Mouse (Mus musculus): ENCODE data around the gene Gm21760.
"Not testable (repeated sequence)": the region's sequence is repeated elsewhere in the genome, so short reads cannot be mapped to it uniquely, and the experiment has no call there.

Gene Gm21760

GRCm38 (mm10) chrY:80133479-80133878, at the start of gene Gm21760:
TSS of gene Gm21760 (plus strand) at chrY:80133779.
- DNase-seq (ENCODE audit: low read depth, low spot score), result not testable (repeated sequence)
